Comparison of ENCODE assay signal across 8 mouse cellular contexts in genomic region chr15:80235535-80235934, GRCm38 (mm10). TPM values are rescaled to one million over a fixed set of nuclear protein-coding genes. Genes with fewer than 3 reads are reported as not detected.
DNase-seq lines count a peak whose midpoint lies in the region; ATAC-seq and TF ChIP-seq lines count a peak whose summit lies in the region.

Gene AC140267.1 (plus strand): TSS chr15:80235835.

- peak within 1 kb of the TSS; percentile 95 for H3K4me3 ChIP-seq in kidney, embryonic 16.5 days (ENCODE audit: low read length)
- peak within 1 kb of the TSS; percentile 87; the same call in 1 of the 2 replicates for H3K4me3 ChIP-seq in cortical plate, adult 2 months (ENCODE audit: insufficient read depth, low read length)
- H3K4me3 ChIP-seq in hindbrain, embryonic 10.5 days = peak within 1 kb of the TSS; percentile 94
- peak within 1 kb of the TSS; percentile 84 for H3K4me3 ChIP-seq in midbrain, embryonic 10.5 days

- no peaks in the 10 kb centered on the region for H3K27me3 ChIP-seq in kidney, embryonic 16.5 days (ENCODE audit: insufficient read depth, low read length)
- H3K27me3 ChIP-seq in hindbrain, embryonic 10.5 days (ENCODE audit: insufficient read depth, poor library complexity, severe bottlenecking) = peaks cover 3% of the 10 kb centered on the region; the same call in 1 of the 2 replicates
- H3K27me3 ChIP-seq in midbrain, embryonic 10.5 days (ENCODE audit: low read depth, poor library complexity, severe bottlenecking) = no peaks in the 10 kb centered on the region

- peak within 1 kb of the TSS; percentile 83 for H3K9ac ChIP-seq in kidney, embryonic 16.5 days (replicated peaks; ENCODE audit: low read length)

- DNase-seq in kidney, adult 11 months = no peak
- no peak for DNase-seq in hindbrain, embryonic 10.5 days (ENCODE audit: low spot score)
- no peak for DNase-seq in midbrain, embryonic 10.5 days (ENCODE audit: low spot score)
- no peak for DNase-seq in frontal cortex, postnatal 10 days (ENCODE audit: low spot score in 2 of 2)
- DNase-seq in spleen, adult 12 weeks (ENCODE audit: low spot score) = no peak
- DNase-seq in cerebellum, adult 8-10 months = no peak

- no peaks in the 10 kb centered on the region for H3K9me3 ChIP-seq in kidney, embryonic 16.5 days (ENCODE audit: low read length)
- no peaks in the 10 kb centered on the region for H3K9me3 ChIP-seq in hindbrain, embryonic 10.5 days
- H3K9me3 ChIP-seq in midbrain, embryonic 10.5 days (replicated peaks) = no peaks in the 10 kb centered on the region

- no peak for TF ChIP-seq POLR2A in cortical plate, adult 2 months (IDR thresholded peaks at IDR 0.05; ENCODE audit: extremely low read depth, insufficient read depth, low read length)

- H3K4me1 ChIP-seq in kidney, embryonic 16.5 days (ENCODE audit: insufficient read depth, low read length) = peaks cover 14% of the 10 kb centered on the region
- no peaks in the 10 kb centered on the region; the same call in 1 of the 2 replicates for H3K4me1 ChIP-seq in cortical plate, adult 2 months (ENCODE audit: control insufficient read depth, insufficient read depth, low read length)
- peaks cover 38% of the 10 kb centered on the region for H3K4me1 ChIP-seq in hindbrain, embryonic 10.5 days (replicated peaks)
- H3K4me1 ChIP-seq in midbrain, embryonic 10.5 days = peaks cover 31% of the 10 kb centered on the region

- peak within 1 kb of the TSS; percentile 67 for H3K4me2 ChIP-seq in kidney, embryonic 16.5 days (replicated peaks; ENCODE audit: low read depth, low read length)

- H3K36me3 ChIP-seq in kidney, embryonic 16.5 days (ENCODE audit: insufficient read depth, low read length) = peaks cover 38% of the 10 kb centered on the region
- peaks cover 47% of the 10 kb centered on the region for H3K36me3 ChIP-seq in hindbrain, embryonic 10.5 days
- H3K36me3 ChIP-seq in midbrain, embryonic 10.5 days = peaks cover 46% of the 10 kb centered on the region

- no peak for ATAC-seq in kidney, embryonic 16.5 days (ENCODE audit: low FRiP score, low TSS enrichment)

- H3K27ac ChIP-seq in kidney, embryonic 16.5 days (ENCODE audit: low read length) = no peak within 1 kb of the TSS
- no peak within 1 kb of the TSS for H3K27ac ChIP-seq in cortical plate, adult 2 months (ENCODE audit: insufficient read depth, low read length)
- peak within 1 kb of the TSS; percentile 93 for H3K27ac ChIP-seq in hindbrain, embryonic 10.5 days
- peak within 1 kb of the TSS; percentile 93 for H3K27ac ChIP-seq in midbrain, embryonic 10.5 days (replicated peaks)

- no peak for TF ChIP-seq CTCF in cortical plate, adult 2 months (IDR thresholded peaks at IDR 0.05; ENCODE audit: extremely low read depth, insufficient read depth, low read length)

- 95% methylated on average over 9 of the region's 9 CpGs for WGBS in kidney, embryonic 16.5 days
- 94% methylated on average over 9 of the region's 9 CpGs for WGBS in hindbrain, embryonic 10.5 days
- WGBS in midbrain, embryonic 10.5 days = 96% methylated on average over 9 of the region's 9 CpGs

RNA-seq across cellular contexts. Expression of gene AC140267.1, which starts in this region (rescaled TPM):
- polyA plus RNA-seq in kidney, embryonic 16.5 days (2015; fragmentation: Nextera tagmentation; extraction: Ambion mirVana) = 3.3 TPM in 1 of 2 replicates, not detected in the other
- polyA plus RNA-seq in cortical plate, adult 2 months (2012; rRNA removed) = not detected in 2 replicates
- not detected in 2 replicates for polyA plus RNA-seq in hindbrain, embryonic 10.5 days (2016; fragmentation: Nextera tagmentation; extraction: Ambion mirVana)
- 5.0 and 6.8 TPM in 2 replicates for polyA plus RNA-seq in midbrain, embryonic 10.5 days (2016; fragmentation: Nextera tagmentation; extraction: Ambion mirVana)

Comparison
In these comparisons a context has a peak if more than half of its experiments do, and no peak if none do; other contexts are left out.
1. H3K27ac ChIP-seq: peak in hindbrain, embryonic 10.5 days (single experiment) and midbrain, embryonic 10.5 days (single experiment); none in kidney, embryonic 16.5 days (single experiment) and cortical plate, adult 2 months (single experiment).
2. Peak in every context shown above with its lines, with median percentiles within 50 percentile points of each other: H3K4me3 ChIP-seq.